In genomic region chr7:16285450-16286025, GRCm38 (mm10) we compare ENCODE assay signal across 8 mouse cellular contexts. TPM values are rescaled to one million over a fixed set of nuclear protein-coding genes. Genes with fewer than 3 reads are reported as not detected.
DNase-seq lines count a peak whose midpoint lies in the region; ATAC-seq and TF ChIP-seq lines count a peak whose summit lies in the region.

No protein-coding gene starts in this region.

- DNase-seq in MEL (ENCODE audit: low read depth, low spot score): peak; percentile 82
- peak; percentile 77 to 82 for DNase-seq in heart, postnatal 10 days
- DNase-seq in kidney, postnatal 36 days: peak; percentile 86 to 87
- DNase-seq in lung, postnatal 10 days: peak; percentile 94
- DNase-seq in ovary, postnatal 14 days (ENCODE audit: low spot score): peak; percentile 68
- peak; percentile 81 for DNase-seq in thymus, postnatal 4 days

- peaks cover 0 to 6% of the 10 kb centered on the region in 2 experiments; a peak in 3 of 4 replicates for H3K36me3 ChIP-seq in MEL (ENCODE audit: control insufficient read depth in 1 of 2, insufficient read depth in 2 of 2, low read length in 2 of 2)
- H3K36me3 ChIP-seq in forebrain, embryonic 12.5 days (replicated peaks): peaks cover 38% of the 10 kb centered on the region

- H3K9me3 ChIP-seq in MEL (replicated peaks; ENCODE audit: insufficient read depth, low read length): no peaks in the 10 kb centered on the region
- no peaks in the 10 kb centered on the region for H3K9me3 ChIP-seq in forebrain, embryonic 12.5 days

- no peak for TF ChIP-seq RAD21 in MEL (IDR thresholded peaks at IDR 0.05; ENCODE audit: low read depth, low read length)

- H3K4me2 ChIP-seq in forebrain, embryonic 12.5 days: peak overlapping the region; percentile 56

- intact Hi-C loops in heart, postnatal 10 days (cut with DNase I): no loop called here

- H3K27ac ChIP-seq in MEL (ENCODE audit: control insufficient read depth, low read depth, low read length): peak overlapping the region; percentile 3; the same call in 1 of the 2 replicates
- H3K27ac ChIP-seq in forebrain, embryonic 12.5 days: peak overlapping the region; percentile 95; the same call in 1 of the 2 replicates

- 6% methylated on average over 14 of the region's 14 CpGs for WGBS in forebrain, embryonic 12.5 days

- H3K4me3 ChIP-seq in MEL (ENCODE audit: control insufficient read depth in 1 of 2, insufficient read depth in 1 of 2, low read depth in 2 of 2, low read length in 2 of 2): peak overlapping the region; percentile 65 to 77
- H3K4me3 ChIP-seq in forebrain, embryonic 12.5 days (replicated peaks): peak overlapping the region; percentile 81

- TF ChIP-seq EP300 in MEL (IDR thresholded peaks at IDR 0.05; ENCODE audit: low read depth in 1 of 2, low read length in 2 of 2): no peak

- no peaks in the 10 kb centered on the region for H3K27me3 ChIP-seq in MEL (ENCODE audit: control insufficient read depth in 1 of 2, insufficient read depth in 2 of 2, low read length in 2 of 2)
- H3K27me3 ChIP-seq in forebrain, embryonic 12.5 days: no peaks in the 10 kb centered on the region

- TF ChIP-seq CTCF in MEL (IDR thresholded peaks at IDR 0.05 in 2 of 3, conservative IDR thresholded peaks at IDR 0.05 in 1 of 3; ENCODE audit: control insufficient read depth in 1 of 3, insufficient read depth in 1 of 3, low read depth in 2 of 3, low read length in 3 of 3, poor library complexity in 1 of 3, severe bottlenecking in 1 of 3): no peak

- peaks cover 12% of the 10 kb centered on the region for H3K79me2 ChIP-seq in MEL (ENCODE audit: control insufficient read depth, insufficient read depth, low read length, poor library complexity)

- peaks cover 0 to 12% of the 10 kb centered on the region in 2 experiments; a peak in 2 of 4 replicates for H3K4me1 ChIP-seq in MEL (ENCODE audit: control insufficient read depth in 1 of 2, insufficient read depth in 2 of 2, low read length in 2 of 2)
- H3K4me1 ChIP-seq in forebrain, embryonic 12.5 days: peaks cover 11% of the 10 kb centered on the region

- TF ChIP-seq POLR2A in MEL (IDR thresholded peaks at IDR 0.05; ENCODE audit: control insufficient read depth in 1 of 2, insufficient read depth in 1 of 2, low read depth in 1 of 2, low read length in 2 of 2, poor library complexity in 1 of 2): no peak

- H3K9ac ChIP-seq in MEL (ENCODE audit: control insufficient read depth, low read depth, low read length, poor library complexity, severe bottlenecking): peak overlapping the region; percentile 37
- no peak overlapping the region for H3K9ac ChIP-seq in forebrain, embryonic 12.5 days

- ATAC-seq in cerebellum, adult (ENCODE audit: insufficient number of reproducible peaks, low FRiP score, low TSS enrichment): peak; percentile 23
- peak; percentile 61 for ATAC-seq in forebrain, embryonic 12.5 days (ENCODE audit: low FRiP score)

TF ChIP-seq in MEL, 35 proteins besides CTCF, POLR2A, EP300 and RAD21:
- TF ChIP-seq RCOR1 (IDR thresholded peaks at IDR 0.05; ENCODE audit: low read depth, low read length) (no peak), ZKSCAN1 (IDR thresholded peaks at IDR 0.05; ENCODE audit: low read depth, low read length) (no peak), MYB (IDR thresholded peaks at IDR 0.05; ENCODE audit: low read depth, low read length) (0 out of 2 replicates have a peak, but pooled peaks have one; percentile 16), BHLHE40 (IDR thresholded peaks at IDR 0.05; ENCODE audit: borderline replicate concordance, low read depth, low read length) (no peak), ZMIZ1 (IDR thresholded peaks at IDR 0.05; ENCODE audit: low read depth, low read length) (no peak), ELF1 (IDR thresholded peaks at IDR 0.05; ENCODE audit: low read depth, low read length) (0 out of 2 replicates have a peak, but pooled peaks have one; percentile 4), SIN3A (IDR thresholded peaks at IDR 0.05; ENCODE audit: low read length) (peak; percentile 25), TCF12 (IDR thresholded peaks at IDR 0.05; ENCODE audit: low read depth, low read length) (no peak), NRF1 (IDR thresholded peaks at IDR 0.05; ENCODE audit: insufficient read depth, low read depth, low read length, poor library complexity, severe bottlenecking) (no peak), MAZ (IDR thresholded peaks at IDR 0.05; ENCODE audit: low read depth, low read length) (no peak), NELFE (IDR thresholded peaks at IDR 0.05; ENCODE audit: low read depth, low read length) (0 out of 2 replicates have a peak, but pooled peaks have one; percentile 12)

RNA-seq across cellular contexts. Expression of gene Ccdc9, which starts 1.1 kb away (rescaled TPM):
- 57.4 and 63.6 TPM in 2 replicates for total RNA-seq in MEL (2012; rRNA removed)
- 10 to 100 TPM in 1 of 2 experiments, not detected in 1; 97.1 TPM for polyA plus RNA-seq in MEL (2012; ENCODE audit: insufficient read depth in 1 of 2, insufficient read length in 2 of 2, low read depth in 1 of 2, low replicate concordance in 2 of 2, missing spikeins in 1 of 2)
- 42.3 and 44.6 TPM in 2 replicates for polyA plus RNA-seq in forebrain, embryonic 12.5 days (2016; fragmentation: Nextera tagmentation; extraction: Ambion mirVana)
- 10 to 100 TPM; 38.2 to 39.1 TPM for total RNA-seq in heart, postnatal 10 days (2021)

RNA-seq across cellular contexts. Expression of gene Inafm1, which starts 12.1 kb away (rescaled TPM):
- 38.0 and 50.7 TPM in 2 replicates for total RNA-seq in MEL (2012; rRNA removed)
- polyA plus RNA-seq in MEL (2012; ENCODE audit: insufficient read depth in 1 of 2, insufficient read length in 2 of 2, low read depth in 1 of 2, low replicate concordance in 2 of 2, missing spikeins in 1 of 2): 10 to 100 TPM in 1 of 2 experiments, not detected in 1; 87.6 TPM
- 13.4 and 14.5 TPM in 2 replicates for polyA plus RNA-seq in forebrain, embryonic 12.5 days (2016; fragmentation: Nextera tagmentation; extraction: Ambion mirVana)
- total RNA-seq in heart, postnatal 10 days (2021): 10 to 100 TPM; 15.6 to 15.7 TPM

RNA-seq across cellular contexts. Expression of gene Bbc3, which starts 22.7 kb away (rescaled TPM):
- total RNA-seq in MEL (2012; rRNA removed): 2.9 and 4.4 TPM in 2 replicates
- 1 to 10 TPM in 1 of 2 experiments, not detected in 1; 9.3 TPM for polyA plus RNA-seq in MEL (2012; ENCODE audit: insufficient read depth in 1 of 2, insufficient read length in 2 of 2, low read depth in 1 of 2, low replicate concordance in 2 of 2, missing spikeins in 1 of 2)
- polyA plus RNA-seq in forebrain, embryonic 12.5 days (2016; fragmentation: Nextera tagmentation; extraction: Ambion mirVana): 12.8 and 14.6 TPM in 2 replicates
- 1 to 10 TPM; 9.5 to 9.8 TPM for total RNA-seq in heart, postnatal 10 days (2021)

RNA-seq across cellular contexts. Expression of gene C5ar1, which starts 26.2 kb away (rescaled TPM):
- total RNA-seq in MEL (2012; rRNA removed): not detected in 2 replicates
- not detected for polyA plus RNA-seq in MEL (2012; ENCODE audit: insufficient read depth in 1 of 2, insufficient read length in 2 of 2, low read depth in 1 of 2, low replicate concordance in 2 of 2, missing spikeins in 1 of 2)
- 0.70 and 0.73 TPM in 2 replicates for polyA plus RNA-seq in forebrain, embryonic 12.5 days (2016; fragmentation: Nextera tagmentation; extraction: Ambion mirVana)
- total RNA-seq in heart, postnatal 10 days (2021): 1 to 10 TPM; 4.6 to 4.8 TPM

RNA-seq across cellular contexts. Expression of gene C5ar2, which starts 41.6 kb away (rescaled TPM):
- 0.92 and 1.7 TPM in 2 replicates for total RNA-seq in MEL (2012; rRNA removed)
- polyA plus RNA-seq in MEL (2012; ENCODE audit: insufficient read depth in 1 of 2, insufficient read length in 2 of 2, low read depth in 1 of 2, low replicate concordance in 2 of 2, missing spikeins in 1 of 2): under 1 TPM in 1 of 2 experiments, not detected in 1; 0.49 TPM
- polyA plus RNA-seq in forebrain, embryonic 12.5 days (2016; fragmentation: Nextera tagmentation; extraction: Ambion mirVana): not detected in 2 replicates
- total RNA-seq in heart, postnatal 10 days (2021): under 1 TPM; 0.38 to 0.50 TPM

Comparison
In these comparisons a context has a peak if more than half of its experiments do, and no peak if none do; other contexts are left out.
1. Peak in every context shown above with its lines: DNase-seq, ATAC-seq, H3K4me3 ChIP-seq and H3K27ac ChIP-seq.